Mouse (Mus musculus): ENCODE results near the gene Esrrg. TPM values are rescaled to one million over a fixed set of nuclear protein-coding genes. Genes with fewer than 3 reads are reported as not detected.

Esrrg gene
- 32.8 and 34.5 TPM in 2 replicates for polyA plus RNA-seq (2014; fragmentation: Nextera tagmentation; extraction: Ambion mirVana)

DNA sequence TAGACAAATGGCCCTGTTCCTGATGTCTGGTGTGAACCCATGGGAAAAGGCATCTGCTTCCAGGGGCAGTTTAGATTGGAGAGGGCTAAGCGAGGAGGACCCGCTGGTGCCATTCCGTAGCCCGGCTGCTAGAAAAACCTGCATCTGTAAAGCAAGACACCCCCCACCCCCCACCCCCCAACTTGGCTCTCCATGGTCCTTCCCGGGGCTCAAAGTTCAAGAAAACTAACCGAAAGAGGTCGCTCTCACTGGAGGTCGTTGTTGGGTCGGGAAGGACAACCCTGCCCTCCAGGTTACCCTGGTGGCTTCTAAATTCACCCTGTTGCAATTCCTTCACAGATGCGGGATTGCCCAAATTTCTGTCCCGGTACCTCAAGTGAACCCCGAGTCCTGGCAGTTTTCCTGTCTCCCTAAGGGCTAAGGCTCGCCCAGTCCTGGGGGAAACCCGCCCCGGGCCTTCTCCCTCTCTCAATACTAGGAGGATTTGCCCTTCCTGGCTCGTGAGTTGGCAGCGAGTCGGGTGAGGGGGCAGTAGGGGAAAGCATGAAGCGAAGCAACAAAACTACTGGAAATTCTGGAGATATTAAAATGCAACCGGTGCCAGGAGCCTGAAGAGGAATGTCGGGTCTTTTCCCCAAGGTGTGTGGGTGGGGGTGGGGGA, at the start of gene Esrrg:
Esrrg (plus strand) TSS at position 531 of the 661 bp plus-strand sequence.
- Histone ChIP-seq H3K9me3 (ENCODE audit: control insufficient read depth, low read length) (no peaks in the 10 kb centered on the region), H3K4me3 (replicated peaks; ENCODE audit: low read depth, low read length) (peak within 1 kb of the TSS; percentile 40), H3K4me2 (ENCODE audit: low read length) (peak within 1 kb of the TSS; percentile 72), H3K9ac (replicated peaks; ENCODE audit: low read length) (peak within 1 kb of the TSS; percentile 47; the same call in 1 of the 2 replicates), H3K36me3 (ENCODE audit: control insufficient read depth, insufficient read depth, low read length) (no peaks in the 10 kb centered on the region), H3K4me1 (ENCODE audit: control insufficient read depth, insufficient read depth, low read length) (peaks cover 39% of the 10 kb centered on the region), H3K27ac (replicated peaks; ENCODE audit: low read depth, low read length) (no peak within 1 kb of the TSS), H3K27me3 (ENCODE audit: control insufficient read depth, insufficient read depth, low read length) (peaks cover 64% of the 10 kb centered on the region)
- DNase-seq, result peak; percentile 26
- 1% methylated on average over 21 of the region's 21 CpGs for WGBS
- no peak for ATAC-seq (ENCODE audit: low FRiP score, low TSS enrichment)

DNA sequence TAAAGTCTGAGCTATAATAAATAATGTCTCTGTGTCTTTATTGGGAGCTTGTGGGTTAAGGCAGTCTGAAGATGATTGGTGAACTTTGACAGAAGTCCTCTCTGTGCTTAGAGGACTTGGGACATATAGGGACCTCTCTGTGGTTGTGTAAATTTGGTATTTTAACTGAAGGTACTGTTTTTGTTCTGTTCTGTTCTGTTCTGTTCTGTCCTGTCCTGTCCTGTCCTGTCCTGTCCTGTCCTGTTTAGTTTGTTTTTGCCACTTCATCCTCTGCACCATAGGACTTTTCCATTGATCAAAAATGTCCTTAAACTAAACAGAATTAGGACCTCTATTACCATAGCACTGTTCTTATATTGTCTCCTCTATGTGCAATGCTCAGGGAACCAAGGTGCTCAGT, 24.6 kb upstream of the Esrrg start:
- Histone ChIP-seq H3K36me3 (ENCODE audit: control insufficient read depth, insufficient read depth, low read length) (no peaks in the 10 kb centered on the region), H3K4me3 (replicated peaks; ENCODE audit: low read depth, low read length) (no peak overlapping the region), H3K9me3 (ENCODE audit: control insufficient read depth, low read length) (no peaks in the 10 kb centered on the region), H3K4me2 (ENCODE audit: low read length) (no peak overlapping the region), H3K27ac (replicated peaks; ENCODE audit: low read depth, low read length) (no peak overlapping the region), H3K4me1 (ENCODE audit: control insufficient read depth, insufficient read depth, low read length) (no peaks in the 10 kb centered on the region), H3K9ac (replicated peaks; ENCODE audit: low read length) (no peak overlapping the region), H3K27me3 (ENCODE audit: control insufficient read depth, insufficient read depth, low read length) (no peaks in the 10 kb centered on the region)
- ATAC-seq (ENCODE audit: low FRiP score, low TSS enrichment) (no peak), DNase-seq (no peak)

DNA sequence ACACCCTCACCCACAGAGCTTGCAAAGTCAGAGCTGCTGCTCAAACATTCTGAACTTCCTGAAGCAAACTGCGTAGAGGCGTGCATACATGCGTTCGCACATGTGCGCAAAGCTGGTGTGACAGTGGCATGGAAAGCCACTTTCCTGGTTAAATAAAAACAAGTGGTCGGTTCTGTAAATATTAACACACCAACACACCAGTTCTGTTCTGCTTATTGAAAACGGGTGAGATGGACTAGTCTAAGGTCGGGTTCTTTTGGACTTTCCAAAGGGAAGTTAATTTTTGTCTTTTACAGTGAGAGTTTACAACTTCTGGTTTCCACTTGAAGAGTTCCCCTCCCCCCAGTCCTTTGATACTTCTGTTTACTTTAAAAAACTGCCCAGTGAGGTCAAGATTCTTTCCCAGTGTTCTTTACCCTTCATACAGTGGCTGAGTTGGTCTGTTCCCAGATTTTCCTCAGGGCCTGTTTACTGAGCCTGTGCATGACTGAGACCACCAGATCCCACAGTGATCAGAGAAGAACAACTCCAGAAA, 22.0 kb upstream of the Esrrg start:
- Histone ChIP-seq H3K9me3 (ENCODE audit: control insufficient read depth, low read length) (no peaks in the 10 kb centered on the region), H3K4me1 (ENCODE audit: control insufficient read depth, insufficient read depth, low read length) (no peaks in the 10 kb centered on the region), H3K9ac (replicated peaks; ENCODE audit: low read length) (no peak overlapping the region), H3K27ac (replicated peaks; ENCODE audit: low read depth, low read length) (no peak overlapping the region), H3K36me3 (ENCODE audit: control insufficient read depth, insufficient read depth, low read length) (no peaks in the 10 kb centered on the region), H3K4me2 (ENCODE audit: low read length) (no peak overlapping the region), H3K27me3 (ENCODE audit: control insufficient read depth, insufficient read depth, low read length) (no peaks in the 10 kb centered on the region), H3K4me3 (replicated peaks; ENCODE audit: low read depth, low read length) (no peak overlapping the region)
- ATAC-seq (ENCODE audit: low FRiP score, low TSS enrichment), result no peak
- no peak for DNase-seq
- 93% methylated on average over 8 of the region's 8 CpGs for WGBS

DNA sequence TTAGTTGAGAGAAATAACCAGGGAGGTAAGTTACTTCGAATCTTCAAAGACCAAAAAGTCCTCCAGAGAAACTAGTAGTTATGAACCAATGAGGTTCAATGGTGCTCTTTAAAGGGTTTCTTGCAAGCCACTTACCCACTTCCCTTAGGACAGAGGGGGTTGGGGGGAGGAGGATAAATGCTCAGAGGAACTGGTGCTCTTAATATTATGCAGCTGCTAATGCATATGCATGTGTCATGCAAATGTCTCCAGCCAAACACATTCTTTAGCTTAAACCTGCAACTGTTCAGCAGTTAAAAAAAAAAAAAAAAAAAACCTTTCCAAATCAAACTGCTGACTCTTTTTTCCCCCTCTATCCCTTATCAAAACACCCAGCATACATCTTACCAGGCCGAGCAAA, 5.6 kb upstream of the Esrrg start:
- ATAC-seq (ENCODE audit: low FRiP score, low TSS enrichment) (no peak), DNase-seq (peak; percentile 42)
- Histone ChIP-seq H3K4me3 (replicated peaks; ENCODE audit: low read depth, low read length) (no peak overlapping the region), H3K27me3 (ENCODE audit: control insufficient read depth, insufficient read depth, low read length) (peaks cover 20% of the 10 kb centered on the region), H3K36me3 (ENCODE audit: control insufficient read depth, insufficient read depth, low read length) (no peaks in the 10 kb centered on the region), H3K4me1 (ENCODE audit: control insufficient read depth, insufficient read depth, low read length) (peaks cover 30% of the 10 kb centered on the region), H3K9me3 (ENCODE audit: control insufficient read depth, low read length) (no peaks in the 10 kb centered on the region), H3K9ac (replicated peaks; ENCODE audit: low read length) (no peak overlapping the region), H3K27ac (replicated peaks; ENCODE audit: low read depth, low read length) (no peak overlapping the region), H3K4me2 (ENCODE audit: low read length) (no peak overlapping the region)
- WGBS, result 45% methylated on average over 2 of the region's 2 CpGs

DNA sequence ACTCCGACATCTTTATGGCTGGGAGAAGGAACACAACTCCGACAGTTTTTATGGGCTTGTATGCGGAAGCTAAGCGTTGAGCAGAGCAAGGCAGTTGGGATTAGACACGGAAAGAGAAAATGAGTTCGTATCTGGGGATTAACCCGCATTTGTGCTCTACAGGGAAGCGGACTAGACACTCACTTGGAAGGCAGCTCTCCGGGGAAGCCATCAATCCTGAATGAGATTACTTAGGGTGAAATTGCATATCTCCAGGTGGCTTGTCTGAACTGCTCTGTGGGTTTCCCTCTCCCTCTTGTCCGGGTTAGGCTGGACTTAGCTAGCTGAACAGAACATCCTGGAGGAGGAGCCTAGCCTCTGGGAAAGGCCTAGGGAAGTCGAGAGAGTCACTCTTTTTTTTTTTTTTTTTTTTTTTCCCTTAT, 4.5 kb upstream of the Esrrg start:
- Histone ChIP-seq H3K4me3 (replicated peaks; ENCODE audit: low read depth, low read length) (no peak overlapping the region), H3K36me3 (ENCODE audit: control insufficient read depth, insufficient read depth, low read length) (no peaks in the 10 kb centered on the region), H3K4me2 (ENCODE audit: low read length) (peak overlapping the region; percentile 17; the same call in 1 of the 2 replicates), H3K27ac (replicated peaks; ENCODE audit: low read depth, low read length) (no peak overlapping the region), H3K9me3 (ENCODE audit: control insufficient read depth, low read length) (no peaks in the 10 kb centered on the region), H3K9ac (replicated peaks; ENCODE audit: low read length) (no peak overlapping the region), H3K4me1 (ENCODE audit: control insufficient read depth, insufficient read depth, low read length) (peaks cover 30% of the 10 kb centered on the region), H3K27me3 (ENCODE audit: control insufficient read depth, insufficient read depth, low read length) (peaks cover 31% of the 10 kb centered on the region)
- DNase-seq (peak; percentile 58), ATAC-seq (ENCODE audit: low FRiP score, low TSS enrichment) (no peak)
- WGBS, result 3% methylated on average over 11 of the region's 11 CpGs

DNA sequence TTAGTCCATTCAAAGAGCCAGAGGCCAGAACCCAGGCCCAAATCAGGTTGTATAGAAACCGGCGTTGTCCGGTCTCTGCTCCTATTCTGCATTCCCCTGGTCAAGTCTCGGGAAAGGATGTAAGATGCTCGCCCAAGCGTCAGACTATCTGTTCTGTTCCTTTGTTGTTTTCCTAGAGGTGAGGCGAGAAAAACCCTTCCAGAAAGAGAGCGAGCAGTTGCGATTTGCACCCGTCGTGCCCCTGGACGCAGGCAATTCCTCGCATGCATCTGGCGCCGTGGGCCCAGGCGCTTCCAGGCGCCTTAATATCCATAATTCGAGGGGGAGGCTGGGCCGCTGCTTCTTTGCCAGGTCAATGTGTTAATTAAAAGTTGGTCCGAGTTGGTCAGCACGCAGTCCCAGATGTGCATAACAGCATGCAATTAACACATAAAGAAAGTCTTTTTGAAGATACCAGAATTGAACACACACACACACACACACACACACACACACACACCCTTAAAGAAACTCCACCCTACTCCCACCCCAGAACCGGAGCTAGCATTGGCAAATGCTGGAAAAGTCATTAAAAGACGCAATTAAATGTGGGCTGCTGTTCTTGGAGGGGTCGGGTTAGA, 3.8 kb upstream of the Esrrg start:
- 3% methylated on average over 24 of the region's 24 CpGs for WGBS
- Histone ChIP-seq H3K4me2 (ENCODE audit: low read length) (peak overlapping the region; percentile 56), H3K9ac (replicated peaks; ENCODE audit: low read length) (no peak overlapping the region), H3K4me1 (ENCODE audit: control insufficient read depth, insufficient read depth, low read length) (peaks cover 37% of the 10 kb centered on the region), H3K27ac (replicated peaks; ENCODE audit: low read depth, low read length) (no peak overlapping the region), H3K27me3 (ENCODE audit: control insufficient read depth, insufficient read depth, low read length) (peaks cover 38% of the 10 kb centered on the region), H3K36me3 (ENCODE audit: control insufficient read depth, insufficient read depth, low read length) (no peaks in the 10 kb centered on the region), H3K4me3 (replicated peaks; ENCODE audit: low read depth, low read length) (peak overlapping the region; percentile 23), H3K9me3 (ENCODE audit: control insufficient read depth, low read length) (no peaks in the 10 kb centered on the region)
- ATAC-seq (ENCODE audit: low FRiP score, low TSS enrichment) (no peak), DNase-seq (peak; percentile 58)

DNA sequence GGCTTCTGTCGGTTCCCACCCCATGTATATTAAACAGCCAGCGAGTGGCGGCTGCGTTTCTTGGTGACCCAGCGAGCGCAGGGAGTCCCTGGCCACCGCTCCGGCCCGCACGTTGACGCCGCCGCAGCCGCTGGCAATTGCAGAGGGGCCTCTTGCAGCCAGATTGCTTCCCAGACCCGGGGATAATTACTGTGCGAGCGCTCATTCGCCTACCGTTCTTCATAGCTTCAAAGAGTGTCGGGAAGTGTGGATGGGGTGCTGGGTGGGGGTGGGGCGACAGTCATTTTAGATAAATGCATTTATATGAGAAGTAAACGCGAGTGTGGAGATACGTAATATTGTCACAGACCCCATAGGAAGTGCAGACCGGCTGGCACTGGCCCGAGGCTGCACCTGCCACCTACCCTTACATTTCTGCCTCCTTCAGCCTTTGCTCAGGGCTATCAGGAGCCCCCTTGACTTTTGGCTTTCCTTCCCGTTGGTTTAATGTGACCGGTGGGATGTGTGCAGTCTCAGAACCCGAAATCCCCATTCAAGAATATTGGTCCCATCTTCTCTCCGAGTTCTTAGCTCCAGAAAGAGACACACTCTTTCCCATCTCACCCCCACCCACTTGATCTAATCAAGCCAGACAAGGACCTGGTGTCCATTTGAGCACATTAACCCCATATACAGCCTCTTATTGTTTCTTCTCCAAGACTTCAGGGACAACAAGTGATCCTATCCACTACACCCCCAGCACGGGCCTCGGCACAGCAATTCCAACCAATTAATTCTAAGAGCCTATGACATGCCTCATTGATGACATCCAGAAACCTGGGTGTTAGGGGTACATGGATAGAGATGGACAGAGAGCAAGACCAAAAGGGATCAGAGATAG, 3.0 kb upstream of the Esrrg start:
- H3K4me2 ChIP-seq (ENCODE audit: low read length), result peak overlapping the region; percentile 56
- H3K27me3 ChIP-seq (ENCODE audit: control insufficient read depth, insufficient read depth, low read length), result peaks cover 46% of the 10 kb centered on the region
- ATAC-seq (ENCODE audit: low FRiP score, low TSS enrichment), result no peak; the same call in 1 of the 2 replicates
- H3K36me3 ChIP-seq (ENCODE audit: control insufficient read depth, insufficient read depth, low read length), result no peaks in the 10 kb centered on the region
- H3K27ac ChIP-seq (replicated peaks; ENCODE audit: low read depth, low read length), result no peak overlapping the region
- H3K9ac ChIP-seq (replicated peaks; ENCODE audit: low read length), result no peak overlapping the region
- 1% methylated on average over 32 of the region's 32 CpGs for WGBS
- no peaks in the 10 kb centered on the region for H3K9me3 ChIP-seq (ENCODE audit: control insufficient read depth, low read length)
- peak overlapping the region; percentile 23 for H3K4me3 ChIP-seq (replicated peaks; ENCODE audit: low read depth, low read length)
- DNase-seq, result peak; percentile 74
- peaks cover 39% of the 10 kb centered on the region for H3K4me1 ChIP-seq (ENCODE audit: control insufficient read depth, insufficient read depth, low read length)

DNA sequence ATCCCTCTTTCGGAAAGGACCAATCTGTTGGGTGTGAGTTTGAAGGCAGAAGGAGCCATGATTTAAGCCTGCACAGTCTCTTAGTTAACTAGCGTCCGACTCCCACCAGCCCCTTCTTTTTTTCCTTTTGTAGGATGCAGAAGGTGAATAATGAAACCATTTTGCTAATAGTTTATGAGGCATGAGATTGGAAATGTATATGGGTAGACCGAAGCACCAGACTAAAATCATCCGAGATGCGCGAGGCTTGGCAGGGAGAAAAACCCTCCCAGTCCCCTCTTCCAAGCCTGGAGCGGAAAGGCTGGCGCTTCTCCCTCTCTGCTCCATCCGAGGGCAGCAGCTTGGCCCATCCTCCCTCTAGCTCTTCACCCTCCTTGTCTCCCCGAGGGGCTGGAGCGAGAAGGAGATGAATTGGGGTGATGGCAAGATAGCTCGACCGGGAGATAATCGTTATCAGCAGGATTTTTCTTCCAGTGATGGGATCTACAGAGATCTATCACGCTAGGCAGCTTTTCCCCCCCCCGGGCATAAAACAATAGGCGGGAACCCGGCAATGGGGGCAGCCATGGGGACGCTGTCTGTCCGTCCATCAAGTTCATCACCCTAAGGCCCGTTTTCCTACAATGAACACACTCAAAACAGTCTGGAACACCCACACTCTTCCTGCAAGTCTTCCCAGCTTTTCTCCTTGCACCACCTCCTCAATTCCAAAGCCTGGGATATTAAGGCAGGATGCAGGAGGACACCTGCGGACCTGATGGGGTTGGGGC, 2.1 kb upstream of the Esrrg start:
- H3K27me3 ChIP-seq (ENCODE audit: control insufficient read depth, insufficient read depth, low read length), result peaks cover 55% of the 10 kb centered on the region
- no peak overlapping the region for H3K9ac ChIP-seq (replicated peaks; ENCODE audit: low read length)
- peak overlapping the region; percentile 28; the same call in 1 of the 2 replicates for H3K4me2 ChIP-seq (ENCODE audit: low read length)
- no peaks in the 10 kb centered on the region for H3K9me3 ChIP-seq (ENCODE audit: control insufficient read depth, low read length)
- WGBS, result 4% methylated on average over 23 of the region's 23 CpGs
- no peak overlapping the region for H3K4me3 ChIP-seq (replicated peaks; ENCODE audit: low read depth, low read length)
- DNase-seq, result peak; percentile 41
- ATAC-seq (ENCODE audit: low FRiP score, low TSS enrichment), result no peak
- no peak overlapping the region for H3K27ac ChIP-seq (replicated peaks; ENCODE audit: low read depth, low read length)
- H3K4me1 ChIP-seq (ENCODE audit: control insufficient read depth, insufficient read depth, low read length), result peaks cover 39% of the 10 kb centered on the region
- H3K36me3 ChIP-seq (ENCODE audit: control insufficient read depth, insufficient read depth, low read length), result no peaks in the 10 kb centered on the region
